Mouse (Mus musculus): ENCODE measurements around the gene Anks1. TPM values are rescaled to one million over a fixed set of nuclear protein-coding genes. Genes with fewer than 3 reads are reported as not detected.

The Anks1 gene
- polyA plus RNA-seq, 1 experiment from 2014 or later, result 15.3 TPM

- Histone ChIP-seq H3K4me2 (ENCODE audit: low read depth, low read length) (no peak overlapping the region), H3K36me3 (ENCODE audit: control insufficient read depth, insufficient read depth, low read length) (peaks cover 22% of the 10 kb centered on the region; the same call in 1 of the 2 replicates), H3K4me1 (ENCODE audit: control insufficient read depth, insufficient read depth, low read length) (no peaks in the 10 kb centered on the region), H3K4me3 (replicated peaks; ENCODE audit: low read length) (no peak overlapping the region), H3K9ac (ENCODE audit: low read length) (no peak overlapping the region), H3K27me3 (ENCODE audit: control insufficient read depth, insufficient read depth, low read length) (no peaks in the 10 kb centered on the region), H3K27ac (ENCODE audit: low read length) (no peak overlapping the region), H3K9me3 (replicated peaks; ENCODE audit: control insufficient read depth, low read length) (no peaks in the 10 kb centered on the region)
- no peak for ATAC-seq (ENCODE audit: insufficient read depth, low FRiP score)
- WGBS, result 82% methylated on average over 19 of the region's 19 CpGs
Measured at GRCm38 (mm10) chr17:27886499-27887210, 22.5 kb upstream of the Anks1 start.

DNA sequence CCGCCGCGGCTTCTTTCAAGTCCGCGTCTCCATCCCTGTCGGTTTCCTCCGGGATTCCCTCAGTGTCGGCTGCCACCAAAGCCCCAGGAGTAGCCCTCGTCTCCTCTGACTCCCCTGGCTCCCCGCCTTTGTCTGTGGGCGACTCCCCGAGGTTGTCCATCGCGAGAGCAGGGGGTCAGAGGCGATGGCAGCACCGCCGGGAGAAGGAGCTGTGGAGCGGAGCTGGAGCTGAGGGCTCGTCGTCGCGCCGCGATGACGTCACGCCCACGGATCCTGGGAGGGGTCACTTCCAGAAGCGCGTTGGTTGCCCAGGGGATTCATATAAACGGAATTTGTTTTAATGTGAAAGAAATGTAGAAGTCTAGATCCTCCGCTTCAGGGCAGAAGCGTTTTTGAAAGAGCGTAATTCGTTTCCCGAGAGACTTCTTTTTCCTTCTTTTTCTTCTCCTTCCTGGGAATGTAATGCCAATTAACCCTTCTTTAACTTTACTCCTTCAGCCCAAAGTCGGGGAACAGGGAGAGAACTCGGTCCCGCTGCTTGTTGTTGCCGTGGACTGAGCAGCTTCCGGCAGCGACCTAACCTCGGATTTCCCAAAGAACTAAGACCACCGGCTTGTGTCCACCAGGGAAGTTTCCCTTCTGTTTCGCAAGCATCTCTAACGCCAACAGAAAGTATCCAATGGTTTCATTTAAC is 1.4 kb upstream of the Anks1 start:
- Histone ChIP-seq H3K36me3 (ENCODE audit: control insufficient read depth, insufficient read depth, low read length) (peaks cover 8% of the 10 kb centered on the region), H3K4me2 (ENCODE audit: low read depth, low read length) (peak overlapping the region; percentile 97), H3K9me3 (replicated peaks; ENCODE audit: control insufficient read depth, low read length) (no peaks in the 10 kb centered on the region), H3K27ac (ENCODE audit: low read length) (peak overlapping the region; percentile 56), H3K9ac (ENCODE audit: low read length) (peak overlapping the region; percentile 96), H3K4me3 (replicated peaks; ENCODE audit: low read length) (peak overlapping the region; percentile 99), H3K4me1 (ENCODE audit: control insufficient read depth, insufficient read depth, low read length) (peaks cover 22% of the 10 kb centered on the region), H3K27me3 (ENCODE audit: control insufficient read depth, insufficient read depth, low read length) (no peaks in the 10 kb centered on the region)
- WGBS, result under 1% methylated on average over 45 of the region's 45 CpGs
- ATAC-seq (ENCODE audit: insufficient read depth, low FRiP score), result peak; percentile 45; the same call in 1 of the 2 replicates

GRCm38 (mm10) chr17:27908206-27908887 is 759 bp upstream of the Anks1 start:
- no peaks in the 10 kb centered on the region for H3K9me3 ChIP-seq (replicated peaks; ENCODE audit: control insufficient read depth, low read length)
- WGBS, result under 1% methylated on average over 12 of the region's 12 CpGs
- peaks cover 2% of the 10 kb centered on the region; the same call in 1 of the 2 replicates for H3K36me3 ChIP-seq (ENCODE audit: control insufficient read depth, insufficient read depth, low read length)
- H3K4me2 ChIP-seq (ENCODE audit: low read depth, low read length), result peak overlapping the region; percentile 97
- ATAC-seq (ENCODE audit: insufficient read depth, low FRiP score), result no peak
- H3K27me3 ChIP-seq (ENCODE audit: control insufficient read depth, insufficient read depth, low read length), result no peaks in the 10 kb centered on the region
- H3K27ac ChIP-seq (ENCODE audit: low read length), result peak overlapping the region; percentile 91
- H3K4me3 ChIP-seq (replicated peaks; ENCODE audit: low read length), result peak overlapping the region; percentile 99
- H3K4me1 ChIP-seq (ENCODE audit: control insufficient read depth, insufficient read depth, low read length), result peaks cover 22% of the 10 kb centered on the region
- peak overlapping the region; percentile 96 for H3K9ac ChIP-seq (ENCODE audit: low read length)

- Histone ChIP-seq H3K4me2 (ENCODE audit: low read depth, low read length) (peak within 1 kb of the TSS; percentile 97), H3K36me3 (ENCODE audit: control insufficient read depth, insufficient read depth, low read length) (no peaks in the 10 kb centered on the region), H3K27ac (ENCODE audit: low read length) (peak within 1 kb of the TSS; percentile 91), H3K9ac (ENCODE audit: low read length) (peak within 1 kb of the TSS; percentile 89), H3K4me1 (ENCODE audit: control insufficient read depth, insufficient read depth, low read length) (peaks cover 22% of the 10 kb centered on the region), H3K9me3 (replicated peaks; ENCODE audit: control insufficient read depth, low read length) (no peaks in the 10 kb centered on the region), H3K4me3 (replicated peaks; ENCODE audit: low read length) (peak within 1 kb of the TSS; percentile 99), H3K27me3 (ENCODE audit: control insufficient read depth, insufficient read depth, low read length) (no peaks in the 10 kb centered on the region)
- ATAC-seq (ENCODE audit: insufficient read depth, low FRiP score), result peak; percentile 33
- WGBS, result 1% methylated on average over 52 of the region's 53 CpGs
Measured at GRCm38 (mm10) chr17:27909622-27910500, 755 bp downstream of the Anks1 start, which contains the start of gene Taf11. Gene Taf11, minus strand, starts transcription at chr17:27909844.

- no peak for ATAC-seq (ENCODE audit: insufficient read depth, low FRiP score)
- Histone ChIP-seq H3K9me3 (replicated peaks; ENCODE audit: control insufficient read depth, low read length) (no peaks in the 10 kb centered on the region), H3K27ac (ENCODE audit: low read length) (no peak overlapping the region), H3K4me1 (ENCODE audit: control insufficient read depth, insufficient read depth, low read length) (peaks cover 17% of the 10 kb centered on the region), H3K4me2 (ENCODE audit: low read depth, low read length) (peak overlapping the region; percentile 97; the same call in 1 of the 2 replicates), H3K36me3 (ENCODE audit: control insufficient read depth, insufficient read depth, low read length) (no peaks in the 10 kb centered on the region), H3K4me3 (replicated peaks; ENCODE audit: low read length) (no peak overlapping the region), H3K9ac (ENCODE audit: low read length) (no peak overlapping the region), H3K27me3 (ENCODE audit: control insufficient read depth, insufficient read depth, low read length) (no peaks in the 10 kb centered on the region)
- WGBS, result 89% methylated on average over 7 of the region's 7 CpGs
Measured at GRCm38 (mm10) chr17:27911371-27911770, 2.3 kb downstream of the Anks1 start.

DNA sequence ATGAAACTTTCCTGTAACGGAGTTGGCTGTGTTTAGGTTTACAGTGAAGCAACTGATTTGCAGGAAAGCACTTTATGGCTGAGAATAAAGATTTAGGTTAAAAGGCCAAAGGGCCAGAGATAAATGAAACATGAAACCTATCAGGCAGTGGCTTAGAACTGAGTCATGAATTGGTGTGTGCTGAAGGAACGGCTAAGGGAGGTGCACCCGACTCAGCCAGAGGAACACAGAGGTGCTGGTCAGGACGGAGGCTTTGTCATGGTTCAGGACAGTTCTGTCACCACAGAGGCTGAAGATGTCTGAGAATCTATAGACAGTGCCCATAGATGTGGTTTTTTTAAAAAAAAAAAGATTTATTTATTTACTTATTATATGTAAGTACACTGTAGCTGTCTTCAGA is 5.6 kb downstream of the Anks1 start:
- Histone ChIP-seq H3K4me1 (ENCODE audit: control insufficient read depth, insufficient read depth, low read length) (peaks cover 12% of the 10 kb centered on the region), H3K4me2 (ENCODE audit: low read depth, low read length) (no peak overlapping the region), H3K9me3 (replicated peaks; ENCODE audit: control insufficient read depth, low read length) (no peaks in the 10 kb centered on the region), H3K4me3 (replicated peaks; ENCODE audit: low read length) (no peak overlapping the region), H3K27ac (ENCODE audit: low read length) (no peak overlapping the region), H3K27me3 (ENCODE audit: control insufficient read depth, insufficient read depth, low read length) (no peaks in the 10 kb centered on the region), H3K36me3 (ENCODE audit: control insufficient read depth, insufficient read depth, low read length) (no peaks in the 10 kb centered on the region), H3K9ac (ENCODE audit: low read length) (no peak overlapping the region)
- WGBS, result 65% methylated on average over 4 of the region's 4 CpGs
- ATAC-seq (ENCODE audit: insufficient read depth, low FRiP score), result no peak

DNA sequence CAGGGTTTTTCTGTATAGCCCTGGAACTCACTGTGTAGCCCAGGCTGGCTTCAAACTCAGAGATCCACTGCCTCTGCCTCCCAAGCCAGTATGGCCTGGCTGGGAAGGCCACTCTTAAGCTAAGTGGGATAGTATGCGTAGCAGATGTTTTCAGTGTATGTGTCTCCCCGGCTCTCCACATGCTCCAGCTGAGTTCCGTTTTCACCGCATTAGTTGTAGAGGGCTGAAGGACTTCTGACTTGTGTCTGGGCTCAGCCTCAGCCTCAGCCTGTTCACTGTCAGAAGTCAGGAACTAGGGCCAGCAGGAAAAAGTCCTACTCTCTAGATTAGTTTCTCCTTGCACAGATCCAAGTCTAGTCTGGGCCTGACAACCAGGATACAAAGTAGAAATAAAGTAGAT is 7.3 kb downstream of the Anks1 start:
- H3K27ac ChIP-seq (ENCODE audit: low read length), result peak overlapping the region; percentile 46
- H3K9ac ChIP-seq (ENCODE audit: low read length), result no peak overlapping the region
- H3K36me3 ChIP-seq (ENCODE audit: control insufficient read depth, insufficient read depth, low read length), result no peaks in the 10 kb centered on the region
- H3K4me3 ChIP-seq (replicated peaks; ENCODE audit: low read length), result no peak overlapping the region
- 44% methylated on average over 4 of the region's 4 CpGs for WGBS
- no peak overlapping the region for H3K4me2 ChIP-seq (ENCODE audit: low read depth, low read length)
- no peaks in the 10 kb centered on the region for H3K9me3 ChIP-seq (replicated peaks; ENCODE audit: control insufficient read depth, low read length)
- H3K4me1 ChIP-seq (ENCODE audit: control insufficient read depth, insufficient read depth, low read length), result peaks cover 11% of the 10 kb centered on the region
- ATAC-seq (ENCODE audit: insufficient read depth, low FRiP score), result peak; percentile 72
- no peaks in the 10 kb centered on the region for H3K27me3 ChIP-seq (ENCODE audit: control insufficient read depth, insufficient read depth, low read length)

DNA sequence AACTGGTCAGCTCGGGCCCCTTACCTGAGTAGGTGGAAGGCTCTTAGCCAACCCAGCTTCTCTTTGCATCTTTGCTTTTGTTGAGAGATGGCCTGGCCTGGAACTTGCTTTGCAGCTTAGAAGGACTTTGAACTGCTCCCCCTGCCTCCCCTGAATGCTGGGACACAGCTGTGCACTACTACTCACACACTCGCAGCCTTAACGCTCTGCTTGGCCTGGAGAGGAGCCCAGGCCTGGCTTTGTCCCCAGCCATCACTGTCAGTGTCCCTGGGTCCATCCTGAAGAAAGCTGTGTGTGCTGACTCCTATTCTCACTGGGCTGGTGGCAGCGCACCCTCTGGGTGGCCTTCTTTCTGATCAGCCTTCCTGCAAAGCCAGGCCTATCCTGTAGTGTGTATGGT is 11.6 kb downstream of the Anks1 start:
- H3K27ac ChIP-seq (ENCODE audit: low read length), result peak overlapping the region; percentile 5; the same call in 1 of the 2 replicates

More for the DNA sequence above, 11.6 kb downstream of the Anks1 start:
- H3K9ac ChIP-seq (ENCODE audit: low read length), result 0 out of 2 replicates have a peak overlapping the region, but pooled peaks have one; percentile 0
- no peaks in the 10 kb centered on the region for H3K36me3 ChIP-seq (ENCODE audit: control insufficient read depth, insufficient read depth, low read length)
- ATAC-seq (ENCODE audit: insufficient read depth, low FRiP score), result peak; percentile 15; the same call in 1 of the 2 replicates
- no peaks in the 10 kb centered on the region for H3K27me3 ChIP-seq (ENCODE audit: control insufficient read depth, insufficient read depth, low read length)
- H3K9me3 ChIP-seq (replicated peaks; ENCODE audit: control insufficient read depth, low read length), result no peaks in the 10 kb centered on the region
- WGBS, result 56% methylated on average over 4 of the region's 4 CpGs
- no peak overlapping the region for H3K4me2 ChIP-seq (ENCODE audit: low read depth, low read length)
- no peak overlapping the region for H3K4me3 ChIP-seq (replicated peaks; ENCODE audit: low read length)
- H3K4me1 ChIP-seq (ENCODE audit: control insufficient read depth, insufficient read depth, low read length), result peaks cover 36% of the 10 kb centered on the region
